Mouse (Mus musculus): ENCODE data around the gene Mgll.

Gene Mgll

GRCm38 (mm10) chr6:88742286-88743011 lies 18.2 kb downstream of the Mgll start:
- no peak for ATAC-seq (ENCODE audit: insufficient number of reproducible peaks, low FRiP score, low TSS enrichment)

- no peak for ATAC-seq (ENCODE audit: insufficient number of reproducible peaks, low FRiP score, low TSS enrichment)
Measured at GRCm38 (mm10) chr6:88743601-88744291, 19.5 kb downstream of the Mgll start.

GRCm38 (mm10) chr6:88745027-88745426 lies 20.8 kb downstream of the Mgll start:
- ATAC-seq (ENCODE audit: insufficient number of reproducible peaks, low FRiP score, low TSS enrichment), result no peak

DNA sequence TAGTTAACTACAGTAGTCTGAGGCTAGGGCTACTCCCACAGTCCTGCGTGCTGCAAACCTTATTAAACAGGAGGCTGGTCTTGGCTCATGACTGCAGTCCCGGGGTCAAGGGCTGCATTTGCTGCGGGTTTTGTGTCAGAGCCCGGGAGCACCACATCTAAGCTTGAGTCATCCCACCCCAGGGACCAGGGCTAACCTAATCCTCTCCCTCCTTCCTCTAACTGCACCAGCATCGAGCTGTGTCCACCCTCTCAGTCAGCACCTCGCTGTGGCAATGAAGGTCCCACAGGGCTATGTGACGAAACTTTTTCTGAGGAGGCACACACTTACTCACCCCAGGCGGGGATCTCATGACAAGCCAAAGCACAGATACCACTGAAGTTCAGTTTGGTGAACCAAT lies 22.1 kb downstream of the Mgll start:
- no peak for ATAC-seq (ENCODE audit: insufficient number of reproducible peaks, low FRiP score, low TSS enrichment)

DNA sequence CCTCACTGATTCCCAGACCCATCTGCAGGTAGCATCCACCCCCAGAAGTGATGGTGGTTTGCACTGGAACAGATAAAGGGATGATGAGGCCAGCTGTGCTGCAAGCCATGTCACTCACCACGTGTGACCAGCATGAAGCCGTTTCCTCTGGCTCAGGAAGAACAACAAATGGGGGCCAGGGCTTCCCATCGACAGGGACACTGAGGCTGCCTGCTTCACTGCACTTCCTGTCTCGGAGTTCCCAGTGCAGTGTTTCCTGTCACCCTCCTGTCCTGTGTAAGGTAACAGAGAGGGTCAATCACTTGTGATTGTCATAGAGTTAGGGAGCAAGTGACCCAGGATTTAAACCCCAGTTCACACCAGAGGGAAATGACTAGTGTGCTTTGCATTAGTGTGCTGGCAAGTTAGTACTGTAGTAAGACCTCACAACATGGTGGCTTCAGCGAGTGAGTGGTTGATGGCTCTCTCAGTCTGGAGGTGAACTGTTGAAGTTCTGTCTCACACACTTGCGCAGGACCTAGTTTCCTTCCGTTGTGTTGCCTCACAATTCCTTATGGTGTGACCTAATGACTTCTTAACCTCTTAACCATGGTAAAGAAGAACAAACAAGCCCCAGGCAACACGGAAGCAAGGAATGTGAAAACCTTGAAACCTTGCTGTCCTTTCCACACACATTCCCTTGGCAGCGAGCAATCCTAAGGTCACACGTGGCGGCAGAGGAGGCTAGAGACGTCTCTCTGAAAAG lies 23.3 kb downstream of the Mgll start:
- ATAC-seq (ENCODE audit: insufficient number of reproducible peaks, low FRiP score, low TSS enrichment), result no peak

DNA sequence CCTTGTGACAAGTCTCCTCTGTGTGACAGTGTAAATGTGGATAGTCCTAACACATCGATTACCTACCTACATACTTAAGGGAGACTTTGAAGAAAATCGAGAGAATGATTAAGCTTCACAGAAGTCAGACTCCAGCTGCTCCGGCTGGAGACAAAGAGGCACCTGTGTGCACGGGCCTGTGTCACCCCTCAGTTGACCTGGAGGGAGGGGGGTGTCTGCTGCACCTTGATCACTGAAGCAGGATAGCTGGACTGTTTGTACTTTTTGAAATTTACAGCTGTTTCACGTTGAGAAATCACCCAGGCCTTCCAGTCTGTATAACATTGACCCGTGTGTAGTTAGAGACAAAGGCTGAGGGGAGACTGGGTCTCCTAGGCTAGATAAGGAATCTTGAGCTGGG lies 26.7 kb downstream of the Mgll start:
- ATAC-seq (ENCODE audit: insufficient number of reproducible peaks, low FRiP score, low TSS enrichment), result no peak

GRCm38 (mm10) chr6:88752711-88753219 lies 28.6 kb downstream of the Mgll start:
- ATAC-seq (ENCODE audit: insufficient number of reproducible peaks, low FRiP score, low TSS enrichment), result no peak

DNA sequence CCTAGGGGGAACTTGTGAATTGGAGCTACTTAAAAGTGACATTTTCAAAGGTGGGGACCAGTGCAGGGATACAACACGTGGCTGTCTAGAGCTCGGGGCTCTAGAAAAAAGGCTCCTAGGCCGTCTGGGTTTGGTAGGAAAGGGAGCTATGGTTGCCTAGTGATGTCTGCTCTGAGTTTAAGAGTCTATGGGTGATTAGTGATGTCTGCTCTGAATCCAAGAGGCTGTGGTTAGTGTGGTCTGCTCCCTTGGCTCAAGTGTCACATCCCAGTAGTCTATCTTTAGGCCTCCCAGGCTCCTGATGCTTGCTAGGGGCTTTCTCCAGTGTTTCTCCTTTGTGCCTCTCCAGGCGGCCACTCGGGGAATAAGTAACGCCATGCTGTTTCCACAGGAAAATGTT lies 29.4 kb downstream of the Mgll start:
- ATAC-seq (ENCODE audit: insufficient number of reproducible peaks, low FRiP score, low TSS enrichment), result no peak

- no peak for ATAC-seq (ENCODE audit: insufficient number of reproducible peaks, low FRiP score, low TSS enrichment)
Measured at GRCm38 (mm10) chr6:88756992-88757391, 32.8 kb downstream of the Mgll start.

- ATAC-seq (ENCODE audit: insufficient number of reproducible peaks, low FRiP score, low TSS enrichment), result no peak
Measured at GRCm38 (mm10) chr6:88758074-88758473, 33.9 kb downstream of the Mgll start.

DNA sequence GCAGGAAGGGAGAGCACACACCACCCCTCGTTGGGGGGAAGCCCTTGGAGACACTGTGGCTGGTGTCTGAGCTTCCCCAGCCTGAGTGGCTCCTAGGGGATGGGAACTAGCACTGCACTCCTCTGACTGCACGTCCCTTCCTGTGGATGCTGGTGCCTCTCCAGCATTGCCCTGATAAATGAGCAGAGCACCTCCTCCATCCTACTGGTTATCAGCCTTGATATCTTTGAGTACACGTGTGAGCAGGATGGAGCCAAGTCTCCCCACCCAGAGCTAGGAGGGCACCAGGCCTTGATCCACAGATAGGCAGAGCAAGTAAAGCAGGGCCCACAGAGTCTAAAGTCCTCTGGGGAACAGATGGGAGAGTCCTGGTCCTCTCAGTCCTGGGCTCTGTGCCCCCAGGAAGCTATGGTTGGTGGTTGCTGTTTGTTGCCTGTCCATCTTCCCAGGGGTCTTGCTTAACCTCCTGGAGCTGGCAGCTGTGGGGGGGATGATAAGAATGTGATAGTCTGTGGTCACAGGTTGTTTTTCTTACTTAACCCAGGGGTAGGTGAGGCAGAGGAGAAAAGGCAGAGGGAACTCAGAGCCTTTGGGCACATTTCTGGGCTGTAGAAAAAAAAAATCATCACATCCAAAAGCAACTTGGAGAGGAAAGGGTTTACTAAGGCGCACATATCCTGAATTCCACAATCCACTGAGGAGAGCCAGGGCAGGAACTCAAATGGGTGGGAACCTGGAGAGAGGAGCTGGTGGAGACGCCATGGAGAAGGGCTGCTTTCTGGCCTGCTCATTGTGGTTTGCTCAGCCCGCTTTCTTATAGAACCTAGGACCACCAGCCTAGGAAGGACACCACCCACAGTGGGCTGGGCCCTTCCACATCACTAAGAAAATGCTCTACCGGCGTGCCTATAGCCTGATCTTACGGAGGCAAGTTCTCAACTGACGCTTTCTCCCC lies 34.6 kb downstream of the Mgll start:
- ATAC-seq (ENCODE audit: insufficient number of reproducible peaks, low FRiP score, low TSS enrichment), result no peak

DNA sequence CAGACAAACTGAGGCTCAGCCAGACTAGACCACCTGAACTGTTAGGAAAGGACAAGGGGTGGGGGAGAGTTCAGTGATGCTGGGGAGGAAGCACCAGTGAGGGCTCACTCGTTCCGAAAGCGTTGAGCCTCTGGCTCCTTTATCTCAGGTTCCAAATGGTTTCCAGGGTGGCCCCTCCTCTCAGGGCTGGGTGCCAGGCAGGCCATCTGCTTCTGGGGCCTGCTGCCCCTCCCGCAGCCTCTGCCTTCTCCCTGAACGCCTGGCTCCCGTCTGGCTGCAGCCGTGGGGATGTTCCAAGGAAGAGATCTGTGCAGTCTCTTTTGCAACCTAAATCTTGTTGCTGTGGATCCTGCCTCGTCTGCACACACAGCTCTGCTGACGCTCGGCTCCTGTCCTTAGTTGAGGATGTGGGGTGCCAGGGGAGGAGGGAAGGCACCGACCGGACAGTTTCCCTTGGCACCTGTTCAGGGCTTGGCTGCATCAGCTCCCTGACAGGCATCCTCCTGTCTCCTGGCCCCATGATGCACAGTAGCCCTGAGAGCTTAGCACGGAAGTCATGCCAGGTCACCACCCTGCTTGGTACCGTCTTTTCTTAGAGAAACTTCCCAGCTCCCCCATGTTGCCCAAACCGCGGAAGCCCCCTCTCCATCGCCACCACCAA lies 35.7 kb downstream of the Mgll start:
- ATAC-seq (ENCODE audit: insufficient number of reproducible peaks, low FRiP score, low TSS enrichment), result peak; percentile 83

- no peak for ATAC-seq (ENCODE audit: insufficient number of reproducible peaks, low FRiP score, low TSS enrichment)
Measured at GRCm38 (mm10) chr6:88760935-88761635, 36.9 kb downstream of the Mgll start.

GRCm38 (mm10) chr6:88761684-88762439 lies 37.6 kb downstream of the Mgll start:
- no peak for ATAC-seq (ENCODE audit: insufficient number of reproducible peaks, low FRiP score, low TSS enrichment)

DNA sequence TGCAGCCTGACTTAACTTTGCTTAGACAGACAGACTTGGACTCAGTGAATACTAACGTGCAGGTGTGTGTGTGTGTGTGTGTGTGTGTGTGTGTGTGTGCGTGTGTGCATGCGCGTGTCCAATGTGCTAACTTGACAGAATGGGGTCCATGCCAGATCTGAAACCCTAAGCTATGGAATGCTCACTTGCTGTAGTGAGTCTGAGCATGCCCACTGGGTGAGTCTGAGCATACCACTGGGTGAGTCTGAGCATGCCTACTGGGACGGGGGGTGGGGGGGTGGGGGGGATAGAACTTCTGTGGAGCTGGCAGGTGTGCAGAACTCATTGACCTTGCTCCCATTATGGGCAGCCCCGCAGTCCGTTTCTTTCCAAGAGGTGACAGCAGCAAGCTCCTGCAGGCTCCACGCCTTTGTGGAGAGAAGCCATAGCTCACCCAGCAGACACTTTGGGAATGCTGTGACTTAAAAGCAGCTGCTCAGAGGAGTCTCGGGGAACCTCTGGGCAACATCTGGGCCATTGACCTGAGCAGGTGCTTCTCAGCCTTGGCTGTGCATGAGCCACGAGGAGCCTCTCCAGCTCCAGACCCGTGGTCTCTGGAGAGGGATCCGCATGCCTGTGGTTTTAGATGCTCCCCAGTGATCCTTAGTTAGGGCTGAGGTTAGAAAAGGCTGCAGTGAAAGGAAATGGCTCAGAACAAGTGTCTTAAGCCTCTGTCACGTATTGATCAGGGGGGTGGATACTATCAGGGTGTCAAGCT lies 38.4 kb downstream of the Mgll start:
- no peak for ATAC-seq (ENCODE audit: insufficient number of reproducible peaks, low FRiP score, low TSS enrichment)

DNA sequence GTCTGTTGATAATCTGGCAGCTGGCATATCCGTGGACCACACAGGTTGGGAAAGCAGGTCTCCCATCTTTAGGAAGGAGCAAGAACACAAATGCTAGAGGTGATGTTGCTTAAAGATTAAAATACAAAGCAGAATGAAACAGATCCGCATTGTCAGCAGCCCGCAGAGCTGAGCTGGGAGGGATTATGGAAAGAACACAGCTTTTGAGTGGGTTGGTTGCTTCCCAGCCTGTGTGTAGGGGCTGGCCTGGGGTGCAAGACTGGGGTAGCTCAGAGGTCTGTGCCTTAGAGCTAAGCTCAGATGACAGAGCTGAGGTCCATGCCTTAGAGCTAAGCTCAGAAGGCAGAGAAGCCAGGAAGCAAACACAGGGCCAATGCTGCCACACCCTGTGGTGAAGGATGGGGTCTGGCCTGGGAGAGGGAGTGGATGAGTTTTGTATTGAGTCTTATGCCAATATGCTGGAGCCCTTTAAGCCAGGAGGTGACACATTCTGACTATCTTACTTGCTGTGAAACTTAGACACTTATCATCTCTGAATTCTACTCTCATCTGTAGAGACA lies 39.4 kb downstream of the Mgll start:
- ATAC-seq (ENCODE audit: insufficient number of reproducible peaks, low FRiP score, low TSS enrichment), result no peak

DNA sequence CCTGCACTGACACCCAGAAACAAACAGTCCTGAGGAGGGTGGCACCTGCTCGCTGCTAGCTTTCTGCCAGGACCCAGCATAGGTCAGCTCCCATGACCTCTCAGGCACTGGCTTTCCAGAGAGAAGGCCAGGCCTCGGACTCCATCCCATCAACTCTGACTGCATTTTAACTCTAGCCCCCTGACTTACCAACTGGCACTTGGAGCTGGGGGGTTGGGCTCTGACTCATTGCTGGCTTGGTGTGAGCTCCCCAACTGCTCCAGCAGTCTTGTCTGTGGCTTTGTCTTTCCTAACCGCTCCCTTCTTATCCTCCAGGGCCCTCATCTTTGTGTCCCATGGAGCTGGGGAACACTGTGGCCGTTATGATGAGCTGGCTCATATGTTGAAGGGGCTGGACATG lies 40.1 kb downstream of the Mgll start:
- no peak for ATAC-seq (ENCODE audit: insufficient number of reproducible peaks, low FRiP score, low TSS enrichment)

Measured in cerebellum, adult (tissue).